Mouse (Mus musculus) lung, embryonic 15.5 days (tissue): ENCODE measurements around the gene Vmn2r54. TPM values are rescaled to one million over a fixed set of nuclear protein-coding genes. Genes with fewer than 3 reads are reported as not detected.
"Not testable (repeated sequence)": the region's sequence is repeated elsewhere in the genome, so short reads cannot be mapped to it uniquely, and the experiment has no call there.

Experiments used
- ATAC-seq: fragments of 200-750 bp; cut with Nextera tagmentation; 2 replicates; pipeline ENCODE4 v1.8.0; 2017; ENCODE audit warnings: moderate number of reproducible peaks, borderline replicate concordance; ENCODE audit not compliant: low FRiP score, low TSS enrichment; ENCODE audit errors: extremely low read depth
- H3K27ac ChIP-seq: fragments of 300-500 bp; sonication (generic); 2 replicates; pipeline ENCODE4 v1.5.1; 2015; ENCODE audit warnings: moderate library complexity, mild to moderate bottlenecking, inconsistent platforms
- H3K27me3 ChIP-seq: fragments of 300-500 bp; sonication (generic); 2 replicates; pipeline ENCODE4 v1.6.1; 2015; ENCODE audit warnings: inconsistent platforms
- H3K36me3 ChIP-seq: fragments of 300-500 bp; sonication (generic); 2 replicates; pipeline ENCODE4 v1.6.1; 2015; ENCODE audit warnings: inconsistent platforms
- H3K4me1 ChIP-seq: fragments of 300-500 bp; sonication (generic); 2 replicates; pipeline ENCODE4 v1.6.1; 2015; ENCODE audit warnings: inconsistent platforms
- H3K4me2 ChIP-seq: fragments of 300-500 bp; sonication (generic); 2 replicates; pipeline ENCODE4 v1.6.1; 2015; ENCODE audit warnings: inconsistent platforms, mild to moderate bottlenecking, moderate library complexity
- H3K4me3 ChIP-seq: fragments of 300-500 bp; sonication (generic); 2 replicates; pipeline ENCODE4 v1.5.1; 2015; ENCODE audit warnings: mild to moderate bottlenecking, inconsistent platforms
- H3K9ac ChIP-seq: fragments of 300-500 bp; sonication (generic); 2 replicates; pipeline ENCODE4 v1.6.1; 2015; ENCODE audit warnings: inconsistent platforms
- H3K9me3 ChIP-seq: fragments of 300-500 bp; sonication (generic); 2 replicates; pipeline ENCODE4 v1.6.1; 2016; ENCODE audit warnings: inconsistent platforms
- WGBS: fragments of 180-500 bp; shearing (Covaris S2); methylation state at CpG from one replicate; pipeline ENCODE4 v1.1.7; 2015; 5-methylcytosine and 5-hydroxymethylcytosine counted together
- polyA plus RNA-seq: library from polyadenylated mRNA; unstranded; fragments of >200 nt; fragmentation: Nextera tagmentation; extraction: Ambion mirVana; gene quantifications from 2 replicates; pipeline ENCODE4 v1.2.1, GENCODE M21; 2015

The Vmn2r54 gene
- not detected in 2 replicates for polyA plus RNA-seq

- H3K36me3 ChIP-seq, H3K27me3 ChIP-seq, H3K9ac ChIP-seq, H3K9me3 ChIP-seq, ATAC-seq, H3K4me3 ChIP-seq, H3K4me2 ChIP-seq, H3K4me1 ChIP-seq, H3K27ac ChIP-seq: not testable (repeated sequence)
- WGBS: 61% methylated on average over 3 of the region's 4 CpGs
These were observed at the start of gene Vmn2r54 for GRCm38 (mm10) chr7:12640219-12640618. Vmn2r54 (minus strand) TSS chr7:12640319.

GRCm38 (mm10) chr7:12684903-12685302 lies 44.8 kb upstream of the Vmn2r54 start, which contains the start of gene Vmn2r55:
Vmn2r55 (minus strand) TSS chr7:12685003.
- H3K36me3 ChIP-seq, ATAC-seq, H3K4me2 ChIP-seq, H3K27me3 ChIP-seq, H3K9ac ChIP-seq, H3K4me3 ChIP-seq, H3K9me3 ChIP-seq, H3K4me1 ChIP-seq, H3K27ac ChIP-seq: not testable (repeated sequence)
- WGBS: 80% methylated on average over 3 of the region's 3 CpGs

- no peaks in the 10 kb centered on the region for H3K36me3 ChIP-seq
- no peak within 1 kb of the TSS for H3K4me3 ChIP-seq
- H3K4me1 ChIP-seq: no peaks in the 10 kb centered on the region
- no peak within 1 kb of the TSS for H3K4me2 ChIP-seq
- no peak within 1 kb of the TSS for H3K9ac ChIP-seq
- no peaks in the 10 kb centered on the region for H3K9me3 ChIP-seq
- ATAC-seq: no peak
- H3K27me3 ChIP-seq: no peaks in the 10 kb centered on the region
- no peak within 1 kb of the TSS for H3K27ac ChIP-seq
These were observed 31.4 kb downstream of the Vmn2r54 start, which contains the start of gene Vmn2r53 for GRCm38 (mm10) chr7:12608688-12609087. Vmn2r53 (minus strand) TSS chr7:12608788.

Other genes starting within 250 kb of the Vmn2r54 start
- 3.3 and 3.6 TPM in 2 replicates for gene Zfp551, start 217.6 kb downstream of the Vmn2r54 start, polyA plus RNA-seq
- 22.1 and 24.3 TPM in 2 replicates for gene Zfp606, start 162.0 kb downstream of the Vmn2r54 start, polyA plus RNA-seq
- not detected in 2 replicates for gene 2900092C05Rik, start 127.8 kb downstream of the Vmn2r54 start, polyA plus RNA-seq
- gene Vmn2r53, start 31.5 kb downstream of the Vmn2r54 start, polyA plus RNA-seq: not detected in 2 replicates
- gene Vmn2r55, start 44.7 kb upstream of the Vmn2r54 start, polyA plus RNA-seq: not detected in 2 replicates
- gene Vmn2r56, start 94.7 kb upstream of the Vmn2r54 start, polyA plus RNA-seq: not detected in 2 replicates
- gene Zscan18, start 163.3 kb upstream of the Vmn2r54 start, polyA plus RNA-seq: 6.0 and 6.6 TPM in 2 replicates
- 12.5 and 14.2 TPM in 2 replicates for gene Zfp329, start 178.5 kb upstream of the Vmn2r54 start, polyA plus RNA-seq
- 40.0 and 48.4 TPM in 2 replicates for gene Zfp110, start 194.4 kb upstream of the Vmn2r54 start, polyA plus RNA-seq
- gene Zfp128, start 240.9 kb upstream of the Vmn2r54 start, polyA plus RNA-seq: 4.9 and 5.2 TPM in 2 replicates